Mouse (Mus musculus) liver, embryonic 16.5 days (tissue): ENCODE measurements at regions not wholly inside any gene's neighbourhood (a gene's known extent, or its start where the extent isn't known, plus 50 kb on each side); places are given as distances from the start of the nearest gene placed in this dataset.

ENCODE experiments used
- ATAC-seq: fragments of 200-750 bp; cut with Nextera tagmentation; 2 replicates; pipeline ENCODE4 v1.8.0; 2017; ENCODE audit warnings: low read depth, mild to moderate bottlenecking, moderate number of reproducible peaks, moderate library complexity
- H3K27ac ChIP-seq: fragments of 300-500 bp; sonication (generic); 2 replicates; pipeline ENCODE4 v1.5.1; 2014; ENCODE audit warnings: mild to moderate bottlenecking, low read length
- H3K27me3 ChIP-seq: fragments of 300-500 bp; sonication (generic); 2 replicates; pipeline ENCODE4 v1.6.1; 2014; ENCODE audit warnings: low read depth, low read length, mixed read lengths; ENCODE audit not compliant: control insufficient read depth, insufficient read depth
- H3K36me3 ChIP-seq: fragments of 300-500 bp; sonication (generic); 2 replicates; pipeline ENCODE4 v1.6.1; 2014; ENCODE audit warnings: mild to moderate bottlenecking; ENCODE audit not compliant: control insufficient read depth, insufficient read depth
- H3K4me1 ChIP-seq: fragments of 300-500 bp; sonication (generic); 2 replicates; pipeline ENCODE4 v1.6.1; 2014; ENCODE audit warnings: low read depth, low read length, mixed read lengths; ENCODE audit not compliant: control insufficient read depth
- H3K4me2 ChIP-seq: fragments of 300-500 bp; sonication (generic); 2 replicates; pipeline ENCODE4 v1.6.1; 2014; ENCODE audit warnings: low read depth, low read length, mixed read lengths
- H3K4me3 ChIP-seq: fragments of 300-500 bp; sonication (generic); 2 replicates; pipeline ENCODE4 v1.5.1; 2014; ENCODE audit warnings: low read depth, mild to moderate bottlenecking, low read length
- H3K9ac ChIP-seq: fragments of 300-500 bp; sonication (generic); 2 replicates; pipeline ENCODE4 v1.6.1; 2014; ENCODE audit warnings: low read depth, low read length
- H3K9me3 ChIP-seq: fragments of 300-500 bp; sonication (generic); replicated peaks from 2 replicates; pipeline ENCODE4 v1.6.1; 2016; ENCODE audit warnings: low read length; ENCODE audit not compliant: control insufficient read depth
- WGBS: fragments of 180-500 bp; shearing (Covaris S2); extraction: QIAGEN DNeasy Blood & Tissue Kit; methylation state at CpG from one replicate; pipeline ENCODE4 v1.1.7; 2014; ENCODE audit not compliant: insufficient replicate concordance; 5-methylcytosine and 5-hydroxymethylcytosine counted together

DNA sequence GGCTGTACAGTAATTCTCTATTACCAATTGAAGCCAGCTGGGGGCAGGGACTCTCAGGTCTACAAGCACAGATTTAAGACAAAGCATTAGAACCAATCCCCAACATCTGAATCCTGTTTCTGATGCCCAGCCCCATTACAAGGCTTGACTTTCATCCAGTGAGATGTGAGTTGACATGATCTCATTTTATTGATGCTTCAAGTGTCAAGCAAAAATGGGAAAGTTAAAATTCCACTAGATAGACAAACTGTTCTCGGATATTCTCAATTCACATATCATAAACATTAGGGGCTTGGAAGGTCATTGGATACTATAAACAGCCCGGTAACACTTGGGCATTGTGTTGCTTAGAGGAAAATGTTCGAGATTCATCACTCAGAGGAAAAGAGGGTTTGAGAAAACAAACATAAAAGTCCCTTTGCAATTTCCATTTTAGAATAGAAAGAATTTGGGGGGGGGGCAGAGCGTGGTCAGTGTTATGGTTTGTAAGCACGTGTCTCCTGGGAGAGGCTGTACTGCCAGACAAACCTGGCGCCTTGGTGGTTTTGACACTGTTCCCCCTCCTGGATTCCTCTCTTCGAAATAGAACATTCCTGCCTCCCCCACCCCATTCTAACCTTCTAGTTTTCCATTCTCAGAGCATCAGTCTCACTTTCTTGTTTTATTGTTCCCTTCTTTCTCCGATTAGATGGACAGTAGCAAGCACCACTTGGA, 297.5 kb downstream of the Nuak1 start:
- no peaks in the 10 kb centered on the region for H3K9me3 ChIP-seq
- H3K36me3 ChIP-seq: no peaks in the 10 kb centered on the region
- no peak overlapping the region for H3K9ac ChIP-seq
- H3K27me3 ChIP-seq: no peaks in the 10 kb centered on the region
- H3K4me3 ChIP-seq: no peak overlapping the region
- no peak overlapping the region for H3K27ac ChIP-seq
- H3K4me2 ChIP-seq: no peak overlapping the region
- 42% methylated on average over 8 of the region's 8 CpGs for WGBS
- no peaks in the 10 kb centered on the region for H3K4me1 ChIP-seq
- ATAC-seq: no peak

DNA sequence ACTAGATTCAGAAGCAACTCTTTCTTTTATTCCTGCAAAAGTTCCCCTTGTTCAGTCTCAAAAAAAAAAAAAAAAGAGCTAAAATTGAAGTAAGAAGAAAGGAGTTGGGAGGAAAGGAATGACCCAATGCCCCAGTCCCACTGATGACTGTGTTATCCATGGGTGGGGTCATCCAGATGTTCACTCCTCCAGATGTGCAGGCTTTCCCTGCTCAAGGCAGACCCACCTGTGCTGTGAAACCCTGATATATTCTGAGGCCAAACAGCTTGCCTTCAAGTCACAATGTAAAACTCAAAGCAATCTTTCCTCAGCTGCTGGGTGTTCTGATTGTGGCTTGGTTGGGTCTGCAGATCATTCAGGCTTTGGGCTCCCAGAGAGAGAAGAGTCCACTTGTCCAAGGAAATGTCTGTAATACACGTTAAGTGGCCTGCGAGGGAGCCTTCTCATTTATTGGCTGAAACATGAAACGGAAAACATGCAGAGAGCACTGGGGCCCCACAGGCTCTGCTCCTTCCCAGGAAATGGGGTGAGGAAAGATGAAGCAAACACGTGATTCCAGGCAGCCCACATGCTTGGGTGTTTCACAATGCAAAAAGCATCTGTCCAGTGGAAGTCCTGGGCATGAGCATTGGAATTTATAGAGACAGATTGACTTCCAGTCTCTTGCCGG, 296.6 kb downstream of the Nuak1 start:
- Histone ChIP-seq H3K4me3 (no peak overlapping the region), H3K27ac (no peak overlapping the region), H3K4me2 (no peak overlapping the region), H3K4me1 (no peaks in the 10 kb centered on the region), H3K36me3 (no peaks in the 10 kb centered on the region), H3K27me3 (no peaks in the 10 kb centered on the region), H3K9ac (no peak overlapping the region), H3K9me3 (no peaks in the 10 kb centered on the region)
- no peak for ATAC-seq
- 37% methylated on average over 5 of the region's 5 CpGs for WGBS

DNA sequence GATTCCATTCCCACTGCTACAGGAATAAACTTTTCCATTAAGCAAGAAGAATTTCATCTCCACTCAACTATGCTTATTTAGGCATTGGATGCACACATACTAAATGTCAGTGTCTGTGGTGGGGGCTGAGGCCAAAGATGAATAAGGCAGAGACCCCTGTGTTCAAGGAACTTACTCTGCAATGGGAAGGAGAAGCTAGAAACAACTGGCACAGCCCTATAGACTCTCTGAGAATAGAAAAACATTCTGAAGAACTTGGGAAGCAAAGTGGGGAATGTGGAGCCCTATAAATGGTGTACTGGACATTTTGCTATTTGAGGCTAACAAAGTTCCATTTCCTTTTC, 296.1 kb downstream of the Nuak1 start:
- Histone ChIP-seq H3K9me3 (no peaks in the 10 kb centered on the region), H3K27ac (no peak overlapping the region), H3K9ac (no peak overlapping the region), H3K27me3 (no peaks in the 10 kb centered on the region), H3K4me2 (no peak overlapping the region), H3K4me3 (no peak overlapping the region), H3K36me3 (no peaks in the 10 kb centered on the region), H3K4me1 (no peaks in the 10 kb centered on the region)
- no peak for ATAC-seq

DNA sequence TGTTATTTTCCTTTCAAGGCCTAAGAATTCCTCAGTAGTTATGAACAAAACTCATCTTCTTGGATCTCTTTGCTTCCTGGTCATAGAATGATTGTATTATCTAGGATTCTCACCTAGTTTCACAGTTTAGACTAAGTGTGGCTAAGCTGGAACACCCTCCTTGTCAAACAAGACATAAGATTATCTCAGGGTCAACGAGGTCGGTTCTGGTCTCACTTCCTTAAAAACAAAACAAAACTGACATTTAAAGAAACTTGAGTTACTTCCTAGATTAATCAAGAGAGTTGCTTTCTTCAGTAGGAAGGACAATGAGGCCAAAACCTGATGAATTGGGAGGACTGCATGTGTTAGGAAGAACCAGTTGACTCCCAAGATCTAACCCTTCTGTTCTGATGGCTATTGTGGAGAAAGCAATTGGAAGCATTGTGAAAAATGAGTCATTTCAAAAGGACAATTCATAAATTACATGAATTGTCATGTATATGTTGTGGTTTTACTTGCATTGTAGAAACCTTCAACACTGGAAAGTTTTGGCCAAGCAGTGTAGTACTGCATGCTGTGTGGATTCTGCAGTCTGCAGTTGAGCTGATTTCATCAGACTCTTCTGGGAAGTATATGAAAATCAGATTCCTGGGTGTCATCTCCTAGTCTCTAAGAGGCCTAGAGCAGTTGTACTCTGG, 293.0 kb downstream of the Nuak1 start:
- no peak overlapping the region for H3K4me3 ChIP-seq
- H3K27ac ChIP-seq: no peak overlapping the region
- H3K36me3 ChIP-seq: no peaks in the 10 kb centered on the region
- no peak overlapping the region for H3K9ac ChIP-seq
- WGBS: 34% methylated on average over 2 of the region's 2 CpGs
- no peak overlapping the region for H3K4me2 ChIP-seq
- H3K9me3 ChIP-seq: no peaks in the 10 kb centered on the region
- no peaks in the 10 kb centered on the region for H3K27me3 ChIP-seq
- ATAC-seq: no peak
- H3K4me1 ChIP-seq: no peaks in the 10 kb centered on the region

DNA sequence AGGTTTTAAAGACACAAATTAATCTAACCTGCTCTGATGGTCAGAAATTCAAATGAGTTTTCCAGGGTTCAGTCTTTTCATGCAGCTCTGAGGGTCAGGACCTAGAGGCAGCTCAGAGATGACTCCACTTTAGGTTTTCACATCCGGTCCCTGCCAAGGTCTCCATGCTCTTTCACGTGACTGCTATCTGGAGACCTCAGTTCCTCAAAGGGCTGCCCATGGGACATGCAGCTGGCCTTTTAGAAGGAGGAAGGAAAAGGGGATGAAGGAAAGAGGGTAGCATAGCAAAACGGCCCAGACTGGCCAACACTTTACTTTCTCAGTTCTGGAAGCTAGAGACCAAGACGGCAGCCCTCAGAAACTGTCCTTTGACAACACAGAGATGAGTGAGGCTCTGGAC, 276.6 kb downstream of the Nuak1 start:
- Histone ChIP-seq H3K9ac (no peak overlapping the region), H3K4me2 (no peak overlapping the region), H3K27me3 (no peaks in the 10 kb centered on the region), H3K4me1 (no peaks in the 10 kb centered on the region), H3K9me3 (no peaks in the 10 kb centered on the region), H3K27ac (no peak overlapping the region), H3K4me3 (no peak overlapping the region), H3K36me3 (no peaks in the 10 kb centered on the region)
- 28% methylated on average over 4 of the region's 4 CpGs for WGBS
- ATAC-seq: no peak

DNA sequence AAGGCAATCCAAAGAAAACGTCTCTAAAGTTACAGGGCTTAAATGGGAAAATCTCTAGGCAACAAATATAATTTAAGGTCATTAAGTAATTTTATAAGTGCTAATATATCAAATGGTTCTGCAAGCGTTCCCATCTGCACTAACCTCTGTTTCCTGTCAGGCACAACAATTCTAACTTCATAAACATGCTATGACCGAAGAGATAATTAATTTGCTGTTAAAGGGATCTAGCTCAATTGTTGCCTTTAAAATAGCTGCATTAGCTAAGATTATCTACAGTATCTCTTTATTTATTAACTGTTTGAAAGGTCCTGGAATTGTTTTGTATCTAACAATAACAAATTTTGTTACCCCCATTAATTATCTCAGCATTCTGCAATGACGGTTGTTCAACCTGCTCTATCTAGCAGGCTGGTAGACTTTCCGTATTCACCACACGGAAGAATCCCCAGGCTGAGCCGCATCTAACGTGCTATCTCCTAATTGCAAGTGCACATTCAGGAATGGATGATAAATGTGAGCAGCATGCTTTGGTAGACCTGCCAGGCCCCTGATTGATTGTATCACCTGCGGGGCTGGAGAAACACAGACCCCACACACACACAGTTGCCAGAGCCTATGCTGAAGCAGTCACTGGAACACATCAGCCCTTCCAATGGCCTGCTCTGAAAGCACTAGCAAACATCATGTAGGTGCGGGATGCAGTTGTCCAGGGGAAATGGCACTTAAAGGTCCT, 274.4 kb downstream of the Nuak1 start:
- no peak overlapping the region for H3K9ac ChIP-seq
- no peaks in the 10 kb centered on the region for H3K4me1 ChIP-seq
- no peak overlapping the region for H3K27ac ChIP-seq
- ATAC-seq: no peak
- H3K4me3 ChIP-seq: no peak overlapping the region
- no peaks in the 10 kb centered on the region for H3K36me3 ChIP-seq
- no peaks in the 10 kb centered on the region for H3K27me3 ChIP-seq
- H3K4me2 ChIP-seq: no peak overlapping the region
- 67% methylated on average over 10 of the region's 10 CpGs for WGBS
- H3K9me3 ChIP-seq: no peaks in the 10 kb centered on the region

DNA sequence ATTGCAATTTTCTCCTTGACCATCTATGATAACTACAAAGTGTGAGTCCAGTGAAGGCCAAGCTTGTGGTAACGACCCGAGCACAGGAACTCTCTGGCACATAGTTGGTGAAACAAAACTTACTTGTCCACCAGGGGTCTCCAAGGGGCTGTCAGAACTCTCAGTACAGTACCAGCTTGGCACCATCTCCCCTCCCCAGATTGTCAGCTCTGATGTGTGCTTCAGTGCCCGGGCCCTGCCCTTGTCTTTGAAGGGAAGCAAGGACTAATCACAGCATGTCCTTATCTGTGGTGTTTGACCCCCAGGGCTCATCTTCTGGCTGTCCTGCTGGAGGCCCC, 273.9 kb downstream of the Nuak1 start:
- H3K9me3 ChIP-seq: no peaks in the 10 kb centered on the region
- H3K4me3 ChIP-seq: no peak overlapping the region
- H3K9ac ChIP-seq: no peak overlapping the region
- no peak overlapping the region for H3K4me2 ChIP-seq
- no peaks in the 10 kb centered on the region for H3K27me3 ChIP-seq
- no peak for ATAC-seq
- 45% methylated on average over 3 of the region's 3 CpGs for WGBS
- no peak overlapping the region for H3K27ac ChIP-seq
- H3K36me3 ChIP-seq: no peaks in the 10 kb centered on the region
- H3K4me1 ChIP-seq: no peaks in the 10 kb centered on the region

DNA sequence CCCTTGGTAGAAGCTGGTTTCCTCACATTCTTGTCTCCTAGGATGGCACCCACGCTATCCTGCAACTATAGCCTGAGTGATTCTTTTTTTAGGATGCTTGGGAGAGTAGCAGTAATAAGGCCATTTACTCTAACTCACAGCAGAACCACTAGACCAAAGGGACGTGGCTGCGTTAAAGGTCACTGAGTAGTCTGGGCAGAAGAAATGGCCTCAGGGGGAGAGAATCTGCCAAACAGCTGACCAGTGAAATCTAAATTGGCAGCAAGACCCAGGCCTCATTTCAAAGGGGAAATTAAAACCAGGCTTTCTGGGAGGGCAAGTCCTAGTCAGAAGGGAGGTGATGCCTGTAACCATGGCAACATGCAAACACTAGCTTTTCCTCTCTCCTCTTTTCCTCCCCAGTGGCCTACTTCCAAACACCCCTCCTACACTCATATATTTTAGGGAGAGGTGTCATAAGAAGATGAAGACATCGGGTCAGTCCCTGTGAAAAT, 267.5 kb downstream of the Nuak1 start:
- no peak for ATAC-seq
- Histone ChIP-seq H3K27ac (no peak overlapping the region), H3K9me3 (no peaks in the 10 kb centered on the region), H3K27me3 (no peaks in the 10 kb centered on the region), H3K36me3 (no peaks in the 10 kb centered on the region), H3K9ac (no peak overlapping the region), H3K4me2 (no peak overlapping the region), H3K4me3 (no peak overlapping the region), H3K4me1 (no peaks in the 10 kb centered on the region)
- WGBS: 54% methylated on average over 4 of the region's 4 CpGs

DNA sequence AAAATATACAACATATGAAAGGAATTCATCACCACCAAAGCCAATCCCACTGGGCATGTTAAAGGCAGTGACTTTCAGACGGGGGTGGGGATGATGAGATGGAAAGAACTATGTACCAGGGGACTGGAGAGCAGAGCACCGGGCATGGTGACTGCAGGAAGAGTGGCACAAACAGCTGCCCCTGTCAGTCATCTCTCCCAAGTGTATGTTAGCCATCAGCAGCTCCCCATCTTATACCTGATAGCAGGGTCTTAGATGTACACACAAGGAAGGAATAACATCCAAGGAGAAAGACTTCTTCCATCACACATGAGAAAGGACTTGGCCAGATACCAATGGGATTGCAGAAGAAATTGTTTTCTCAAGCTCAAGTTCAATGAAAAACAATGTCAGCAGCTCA, 257.2 kb downstream of the Nuak1 start:
- H3K4me1 ChIP-seq: no peaks in the 10 kb centered on the region
- no peaks in the 10 kb centered on the region for H3K9me3 ChIP-seq
- WGBS: 50% methylated on average over 2 of the region's 2 CpGs
- H3K36me3 ChIP-seq: no peaks in the 10 kb centered on the region
- no peak overlapping the region for H3K9ac ChIP-seq
- H3K4me3 ChIP-seq: no peak overlapping the region
- H3K27ac ChIP-seq: no peak overlapping the region
- no peak overlapping the region for H3K4me2 ChIP-seq
- ATAC-seq: no peak
- H3K27me3 ChIP-seq: no peaks in the 10 kb centered on the region
